Mouse (Mus musculus) liver, embryonic 13.5 days (tissue): ENCODE results near the gene Hhex. TPM values are rescaled to one million over a fixed set of nuclear protein-coding genes. Genes with fewer than 3 reads are reported as not detected.

ENCODE experiments used
- ATAC-seq: fragments of 200-750 bp; cut with Nextera tagmentation; 2 replicates; pipeline ENCODE4 v1.8.0; 2017; ENCODE audit warnings: low read depth, mild to moderate bottlenecking, moderate number of reproducible peaks, moderate library complexity
- DNase-seq: peaks from one replicate; pipeline ENCODE4 v3.0.0; 2022
- H3K27ac ChIP-seq: fragments of 300-500 bp; sonication (generic); 2 replicates; pipeline ENCODE4 v1.5.1; 2015; ENCODE audit warnings: moderate library complexity, mild to moderate bottlenecking, inconsistent platforms
- H3K27me3 ChIP-seq: fragments of 300-500 bp; sonication (generic); 2 replicates; pipeline ENCODE4 v1.6.1; 2015; ENCODE audit warnings: mild to moderate bottlenecking, inconsistent platforms
- H3K36me3 ChIP-seq: fragments of 300-500 bp; sonication (generic); 2 replicates; pipeline ENCODE4 v1.6.1; 2015; ENCODE audit warnings: mild to moderate bottlenecking, inconsistent platforms
- H3K4me1 ChIP-seq: fragments of 300-500 bp; sonication (generic); replicated peaks from 2 replicates; pipeline ENCODE4 v1.6.1; 2015; ENCODE audit warnings: inconsistent platforms
- H3K4me2 ChIP-seq: fragments of 300-500 bp; sonication (generic); 2 replicates; pipeline ENCODE4 v1.6.1; 2015; ENCODE audit warnings: inconsistent platforms, mild to moderate bottlenecking, moderate library complexity
- H3K4me3 ChIP-seq: fragments of 300-500 bp; sonication (generic); replicated peaks from 2 replicates; pipeline ENCODE4 v1.5.1; 2015; ENCODE audit warnings: mild to moderate bottlenecking, inconsistent platforms
- H3K9ac ChIP-seq: fragments of 300-500 bp; sonication (generic); 2 replicates; pipeline ENCODE4 v1.6.1; 2015; ENCODE audit warnings: mild to moderate bottlenecking, inconsistent platforms
- H3K9me3 ChIP-seq: fragments of 300-500 bp; sonication (generic); replicated peaks from 2 replicates; pipeline ENCODE4 v1.6.1; 2016; ENCODE audit warnings: inconsistent platforms
- WGBS: fragments of 180-500 bp; shearing (Covaris S2); methylation state at CpG from one replicate; pipeline ENCODE4 v1.1.7; 2015; ENCODE audit not compliant: insufficient replicate concordance; 5-methylcytosine and 5-hydroxymethylcytosine counted together
- polyA plus RNA-seq: library from polyadenylated mRNA; unstranded; fragments of >200 nt; fragmentation: Nextera tagmentation; extraction: Ambion mirVana; gene quantifications from 2 replicates; pipeline ENCODE4 v1.2.1, GENCODE M21; 2015

Gene Hhex
- polyA plus RNA-seq, 1 experiment from 2014 or later, result 27.8 TPM

GRCm38 (mm10) chr19:37435041-37435852 is 637 bp downstream of the Hhex start:
- peak overlapping the region; percentile 78 for H3K9ac ChIP-seq
- peak; percentile 71 for ATAC-seq
- H3K4me1 ChIP-seq, result peaks cover 58% of the 10 kb centered on the region
- under 1% methylated on average over 77 of the region's 77 CpGs for WGBS
- peaks cover 82% of the 10 kb centered on the region for H3K27me3 ChIP-seq
- H3K36me3 ChIP-seq, result peaks cover 7% of the 10 kb centered on the region; the same call in 1 of the 2 replicates
- peak overlapping the region; percentile 85 for H3K27ac ChIP-seq
- peak overlapping the region; percentile 69 for H3K4me3 ChIP-seq
- no peaks in the 10 kb centered on the region for H3K9me3 ChIP-seq
- peak overlapping the region; percentile 81 for H3K4me2 ChIP-seq
- DNase-seq, result peak; percentile 51

- H3K27ac ChIP-seq, result peak overlapping the region; percentile 85
- H3K9ac ChIP-seq, result peak overlapping the region; percentile 78
- 0% methylated on average over 10 of the region's 10 CpGs for WGBS
- peaks cover 7% of the 10 kb centered on the region; the same call in 1 of the 2 replicates for H3K36me3 ChIP-seq
- peaks cover 77% of the 10 kb centered on the region for H3K27me3 ChIP-seq
- H3K4me2 ChIP-seq, result peak overlapping the region; percentile 81
- no peak for DNase-seq
- ATAC-seq, result no peak
- no peaks in the 10 kb centered on the region for H3K9me3 ChIP-seq
- H3K4me3 ChIP-seq, result peak overlapping the region; percentile 69
- H3K4me1 ChIP-seq, result peaks cover 59% of the 10 kb centered on the region
Measured at GRCm38 (mm10) chr19:37435853-37436174, 1.2 kb downstream of the Hhex start.

- peak overlapping the region; percentile 81 for H3K4me2 ChIP-seq
- ATAC-seq (no peak), DNase-seq (no peak)
- peaks cover 75% of the 10 kb centered on the region for H3K27me3 ChIP-seq
- peak overlapping the region; percentile 85 for H3K27ac ChIP-seq
- peaks cover 7% of the 10 kb centered on the region; the same call in 1 of the 2 replicates for H3K36me3 ChIP-seq
- H3K4me3 ChIP-seq, result peak overlapping the region; percentile 69
- H3K9me3 ChIP-seq, result no peaks in the 10 kb centered on the region
- peak overlapping the region; percentile 78 for H3K9ac ChIP-seq
- WGBS, result 11% methylated on average over 28 of the region's 28 CpGs
- H3K4me1 ChIP-seq, result peaks cover 66% of the 10 kb centered on the region
Measured at GRCm38 (mm10) chr19:37436514-37437288, 2.1 kb downstream of the Hhex start.

- ATAC-seq (no peak), DNase-seq (no peak)
- peaks cover 71% of the 10 kb centered on the region for H3K4me1 ChIP-seq
- H3K27me3 ChIP-seq, result peaks cover 71% of the 10 kb centered on the region
- H3K36me3 ChIP-seq, result peaks cover 7% of the 10 kb centered on the region; the same call in 1 of the 2 replicates
- peak overlapping the region; percentile 78 for H3K9ac ChIP-seq
- no peaks in the 10 kb centered on the region for H3K9me3 ChIP-seq
- WGBS, result 35% methylated on average over 14 of the region's 14 CpGs
- peak overlapping the region; percentile 30; the same call in 1 of the 2 replicates for H3K27ac ChIP-seq
- H3K4me3 ChIP-seq, result peak overlapping the region; percentile 69
- H3K4me2 ChIP-seq, result peak overlapping the region; percentile 81
Measured at GRCm38 (mm10) chr19:37437289-37437606, 2.6 kb downstream of the Hhex start.

GRCm38 (mm10) chr19:37440181-37440580 is 5.6 kb downstream of the Hhex start:
- peaks cover 41% of the 10 kb centered on the region for H3K27me3 ChIP-seq
- ATAC-seq (no peak), DNase-seq (no peak)
- H3K36me3 ChIP-seq, result peaks cover 7% of the 10 kb centered on the region; the same call in 1 of the 2 replicates
- no peak overlapping the region for H3K9ac ChIP-seq
- no peak overlapping the region for H3K4me2 ChIP-seq
- H3K27ac ChIP-seq, result no peak overlapping the region
- H3K4me3 ChIP-seq, result no peak overlapping the region
- 53% methylated on average over 4 of the region's 4 CpGs for WGBS
- no peaks in the 10 kb centered on the region for H3K9me3 ChIP-seq
- H3K4me1 ChIP-seq, result peaks cover 61% of the 10 kb centered on the region

- H3K4me1 ChIP-seq, result peaks cover 54% of the 10 kb centered on the region
- no peak for DNase-seq
Measured at GRCm38 (mm10) chr19:37440708-37441475, 6.3 kb downstream of the Hhex start.

GRCm38 (mm10) chr19:37442524-37443286 is 8.1 kb downstream of the Hhex start:
- H3K4me2 ChIP-seq, result no peak overlapping the region
- no peak overlapping the region for H3K4me3 ChIP-seq
- no peak overlapping the region for H3K9ac ChIP-seq
- DNase-seq, result no peak
- peaks cover 36% of the 10 kb centered on the region for H3K4me1 ChIP-seq
- ATAC-seq, result peak; percentile 36; the same call in 1 of the 2 replicates
- H3K27ac ChIP-seq, result peak overlapping the region; percentile 50; the same call in 1 of the 2 replicates
- peaks cover 16% of the 10 kb centered on the region; the same call in 1 of the 2 replicates for H3K27me3 ChIP-seq
- H3K9me3 ChIP-seq, result no peaks in the 10 kb centered on the region
- peaks cover 4% of the 10 kb centered on the region; the same call in 1 of the 2 replicates for H3K36me3 ChIP-seq
- WGBS, result 17% methylated on average over 10 of the region's 10 CpGs

More at GRCm38 (mm10) chr19:37440708-37441475, 6.3 kb downstream of the Hhex start:
- 65% methylated on average over 16 of the region's 16 CpGs for WGBS
- Histone ChIP-seq H3K9me3 (no peaks in the 10 kb centered on the region), H3K27ac (no peak overlapping the region; the same call in 1 of the 2 replicates), H3K4me3 (no peak overlapping the region), H3K4me2 (no peak overlapping the region), H3K27me3 (peaks cover 34% of the 10 kb centered on the region), H3K9ac (no peak overlapping the region), H3K36me3 (peaks cover 7% of the 10 kb centered on the region; the same call in 1 of the 2 replicates)
- peak; percentile 64 for ATAC-seq

GRCm38 (mm10) chr19:37443631-37444140 is 9.1 kb downstream of the Hhex start:
- WGBS, result 7% methylated on average over 4 of the region's 4 CpGs
- H3K27ac ChIP-seq, result no peak overlapping the region
- H3K9ac ChIP-seq, result no peak overlapping the region

GRCm38 (mm10) chr19:37448212-37448611 is 13.6 kb downstream of the Hhex start:
- Histone ChIP-seq H3K4me3 (no peak overlapping the region), H3K27ac (no peak overlapping the region), H3K27me3 (peaks cover 3% of the 10 kb centered on the region; the same call in 1 of the 2 replicates), H3K9ac (no peak overlapping the region), H3K4me1 (peaks cover 7% of the 10 kb centered on the region), H3K4me2 (no peak overlapping the region), H3K36me3 (no peaks in the 10 kb centered on the region), H3K9me3 (no peaks in the 10 kb centered on the region)
- no peak for ATAC-seq
- no peak for DNase-seq
- WGBS, result 28% methylated on average over 5 of the region's 5 CpGs

More at GRCm38 (mm10) chr19:37443631-37444140, 9.1 kb downstream of the Hhex start:
- peaks cover 13% of the 10 kb centered on the region; the same call in 1 of the 2 replicates for H3K27me3 ChIP-seq
- DNase-seq (no peak), ATAC-seq (no peak)
- no peak overlapping the region for H3K4me3 ChIP-seq
- H3K36me3 ChIP-seq, result peaks cover 4% of the 10 kb centered on the region; the same call in 1 of the 2 replicates
- peaks cover 35% of the 10 kb centered on the region for H3K4me1 ChIP-seq
- H3K9me3 ChIP-seq, result no peaks in the 10 kb centered on the region
- H3K4me2 ChIP-seq, result no peak overlapping the region

GRCm38 (mm10) chr19:37449246-37449645 is 14.6 kb downstream of the Hhex start:
- no peak overlapping the region for H3K4me3 ChIP-seq
- H3K4me2 ChIP-seq, result no peak overlapping the region
- WGBS, result 43% methylated on average over 3 of the region's 3 CpGs
- no peaks in the 10 kb centered on the region for H3K36me3 ChIP-seq
- peaks cover 3% of the 10 kb centered on the region; the same call in 1 of the 2 replicates for H3K27me3 ChIP-seq
- no peaks in the 10 kb centered on the region for H3K9me3 ChIP-seq
- no peak for DNase-seq
- H3K27ac ChIP-seq, result no peak overlapping the region
- no peak for ATAC-seq
- H3K4me1 ChIP-seq, result 0 out of 2 replicates have a peak, but pooled peaks cover 3% of the 10 kb centered on the region
- H3K9ac ChIP-seq, result no peak overlapping the region
